Mouse (Mus musculus) heart, adult 2 months (tissue): ENCODE measurements around the gene Anapc15.

Source experiments
- CTCF ChIP-seq: fragments of 200-600 bp; IDR thresholded peaks from 2 replicates; pipeline ENCODE4 v1.8.1; 2022; ENCODE audit warnings: antibody characterized with exemption, mild to moderate bottlenecking, moderate library complexity
- EP300 ChIP-seq: fragments of 200-500 bp; IDR thresholded peaks from 2 replicates; pipeline ENCODE4 v1.6.1; 2011; ENCODE audit warnings: low read depth, low read length, control low read depth; ENCODE audit not compliant: insufficient read depth

DNA sequence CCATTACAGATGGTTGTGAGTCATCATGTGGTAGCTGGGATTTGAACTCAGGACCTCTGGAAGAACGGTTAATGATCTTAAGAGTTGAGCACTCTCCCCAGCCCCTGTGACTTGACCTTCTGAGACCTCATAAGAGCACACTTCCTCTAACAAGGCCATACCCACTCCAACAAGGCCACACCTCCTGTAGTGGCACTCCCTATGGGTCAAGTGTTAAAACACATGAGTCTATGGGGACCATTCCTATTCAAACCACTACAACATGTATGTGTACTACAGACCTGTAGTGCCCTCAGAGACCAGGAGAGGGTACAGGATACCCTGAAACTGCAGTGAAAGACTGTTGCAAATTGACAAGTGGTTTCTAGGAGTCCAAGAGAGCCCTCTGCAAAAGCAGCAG is 15.6 kb upstream of the Anapc15 start:
- no peak for TF ChIP-seq CTCF
- TF ChIP-seq EP300: no peak
